Mouse (Mus musculus) ES-E14 (cell line): Measurements from ENCODE around the gene Iqch.

Experiments used
- CHD2 ChIP-seq: IDR thresholded peaks from 2 replicates; pipeline ENCODE4 v1.6.1; 2014; ENCODE audit warnings: mild to moderate bottlenecking, low read depth, low read length, inconsistent platforms
- HCFC1 ChIP-seq: IDR thresholded peaks from 2 replicates; pipeline ENCODE4 v1.6.1; 2012; ENCODE audit warnings: low read length, inconsistent platforms, borderline replicate concordance; ENCODE audit not compliant: insufficient read depth
- MAFK ChIP-seq: IDR thresholded peaks from 2 replicates; pipeline ENCODE4 v1.6.1; 2014; ENCODE audit warnings: mild to moderate bottlenecking, low read depth, low read length, inconsistent platforms; ENCODE audit not compliant: insufficient read depth
- ZC3H11A ChIP-seq: IDR thresholded peaks from 2 replicates; pipeline ENCODE4 v1.6.1; 2012; ENCODE audit warnings: low read depth, mild to moderate bottlenecking, inconsistent platforms, low read length, borderline replicate concordance
- ZNF384 ChIP-seq: IDR thresholded peaks from 2 replicates; pipeline ENCODE4 v1.6.1; 2012; ENCODE audit warnings: low read depth, low read length, inconsistent platforms

DNA sequence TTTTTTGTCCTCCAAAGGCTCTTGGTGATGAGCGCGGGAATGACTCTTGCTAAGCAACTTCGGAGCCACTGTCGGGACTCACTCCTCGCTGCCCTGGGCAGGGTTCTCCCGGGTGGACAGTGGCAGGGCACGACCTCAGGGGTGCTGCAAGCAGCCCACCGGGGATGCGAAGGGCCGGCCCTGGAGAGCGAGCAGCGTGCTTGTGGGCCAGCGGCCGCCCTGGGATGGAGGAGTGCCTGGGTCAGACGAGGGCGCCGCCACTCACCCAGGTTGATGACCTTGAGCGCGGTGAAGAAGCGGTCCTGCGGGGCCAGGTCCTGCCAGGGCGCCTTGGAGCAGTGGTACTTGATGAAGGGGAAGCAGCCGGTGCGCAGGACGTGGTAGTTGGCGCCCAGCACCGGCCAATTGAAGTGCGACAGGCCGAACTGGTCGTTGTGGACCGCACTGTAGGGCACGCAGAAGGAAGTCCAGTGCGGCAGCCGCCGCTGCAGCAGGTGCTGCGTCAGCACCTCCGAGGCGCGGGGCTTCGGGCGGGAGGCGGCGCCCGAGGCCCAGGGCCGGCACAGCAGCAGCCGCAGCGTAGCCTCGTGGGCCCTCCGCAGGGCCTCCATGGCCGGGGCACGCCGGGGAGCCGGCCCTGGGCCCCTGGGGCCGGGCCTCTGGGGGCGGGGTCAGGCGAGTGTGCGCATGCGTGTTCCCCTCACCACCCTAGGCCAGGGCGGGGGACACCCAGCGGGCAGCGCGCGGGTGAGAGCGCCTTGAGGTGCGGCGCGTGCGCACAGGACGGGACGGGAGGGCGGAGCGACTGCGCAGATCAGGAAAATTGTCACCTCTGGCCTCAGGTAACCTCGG is 203.5 kb downstream of the Iqch start, which contains the start of gene 2300009A05Rik:
- TF ChIP-seq CHD2 (no peak), ZNF384 (no peak), MAFK (peak; percentile 89), ZC3H11A (no peak), HCFC1 (no peak)
